Mouse (Mus musculus) limb, embryonic 14.5 days (tissue): Measurements from ENCODE around the gene Tdrd9. TPM values are rescaled to one million over a fixed set of nuclear protein-coding genes. Genes with fewer than 3 reads are reported as not detected.

Source experiments
- ATAC-seq: fragments of 200-750 bp; cut with Nextera tagmentation; 2 replicates; pipeline ENCODE4 v1.8.0; 2017; ENCODE audit warnings: low read depth, moderate number of reproducible peaks, moderate TSS enrichment; ENCODE audit not compliant: low FRiP score
- DNase-seq: peaks from one replicate; pipeline ENCODE4 v3.0.0-alpha.2; 2015; ENCODE audit warnings: low spot score
- H3K27ac ChIP-seq: fragments of 300-500 bp; sonication (generic); replicated peaks from 2 replicates; pipeline ENCODE4 v1.5.1; 2014; ENCODE audit warnings: low read depth, mild to moderate bottlenecking, low read length, moderate library complexity, mixed read lengths
- H3K27me3 ChIP-seq: fragments of 300-500 bp; sonication (generic); 2 replicates; pipeline ENCODE4 v1.6.1; 2014; ENCODE audit warnings: low read length, mixed read lengths; ENCODE audit not compliant: control insufficient read depth, insufficient read depth
- H3K36me3 ChIP-seq: fragments of 300-500 bp; sonication (generic); 2 replicates; pipeline ENCODE4 v1.6.1; 2014; ENCODE audit warnings: mild to moderate bottlenecking, low read length, moderate library complexity, mixed read lengths; ENCODE audit not compliant: control insufficient read depth, insufficient read depth
- H3K4me1 ChIP-seq: fragments of 300-500 bp; sonication (generic); 2 replicates; pipeline ENCODE4 v1.6.1; 2014; ENCODE audit warnings: antibody characterized with exemption, low read length, mixed read lengths; ENCODE audit not compliant: control insufficient read depth, insufficient read depth
- H3K4me2 ChIP-seq: fragments of 300-500 bp; sonication (generic); replicated peaks from 2 replicates; pipeline ENCODE4 v1.6.1; 2014; ENCODE audit warnings: low read depth, mild to moderate bottlenecking, low read length, moderate library complexity; ENCODE audit not compliant: severe bottlenecking
- H3K4me3 ChIP-seq: fragments of 300-500 bp; sonication (generic); replicated peaks from 2 replicates; pipeline ENCODE4 v1.5.1; 2014; ENCODE audit warnings: low read length
- H3K9ac ChIP-seq: fragments of 300-500 bp; sonication (generic); 2 replicates; pipeline ENCODE4 v1.6.1; 2014; ENCODE audit warnings: mild to moderate bottlenecking, low read depth, low read length, moderate library complexity; ENCODE audit not compliant: severe bottlenecking
- H3K9me3 ChIP-seq: fragments of 300-500 bp; sonication (generic); 2 replicates; pipeline ENCODE4 v1.6.1; 2016; ENCODE audit warnings: low read length; ENCODE audit not compliant: control insufficient read depth
- POLR2A ChIP-seq: fragments of 200-500 bp; IDR thresholded peaks from 2 replicates; pipeline ENCODE4 v1.8.0; 2012; ENCODE audit warnings: inconsistent platforms, mild to moderate bottlenecking, moderate library complexity, borderline replicate concordance; ENCODE audit not compliant: insufficient read depth, insufficient read length; ENCODE audit errors: extremely low read depth
- WGBS: fragments of 180-500 bp; shearing (Covaris S2); extraction: QIAGEN DNeasy Blood & Tissue Kit; methylation state at CpG from one replicate; pipeline ENCODE4 v1.1.7; 2014; 5-methylcytosine and 5-hydroxymethylcytosine counted together
- polyA plus RNA-seq, 2 experiments: library from polyadenylated mRNA; depleted of rRNA in 1 of 2; stranded (reverse) in 1 of 2; unstranded in 1 of 2; fragments of >200 nt; fragmentation: Nextera tagmentation in 1 of 2; extraction: Ambion mirVana in 1 of 2; gene quantifications; 2 replicates each; pipeline versions ENCODE4 v1.2.1 to v1.2.3; 2012 to 2014

The Tdrd9 gene
- polyA plus RNA-seq, 2 experiments: 0.23 to 0.78 TPM

GRCm38 (mm10) chr12:112016346-112016745 lies 45.0 kb downstream of the Tdrd9 start:
- H3K4me3 ChIP-seq: no peak overlapping the region
- peak; percentile 49 for DNase-seq
- ATAC-seq: 0 out of 2 replicates have a peak, but pooled peaks have one; percentile 34
- no peaks in the 10 kb centered on the region for H3K9me3 ChIP-seq
- H3K27ac ChIP-seq: peak overlapping the region; percentile 50; the same call in 1 of the 2 replicates
- H3K4me1 ChIP-seq: peaks cover 4% of the 10 kb centered on the region; the same call in 1 of the 2 replicates
- 15% methylated on average over 4 of the region's 4 CpGs for WGBS
- H3K4me2 ChIP-seq: no peak overlapping the region
- no peak for TF ChIP-seq POLR2A
- no peaks in the 10 kb centered on the region for H3K36me3 ChIP-seq
- H3K9ac ChIP-seq: no peak overlapping the region
- no peaks in the 10 kb centered on the region for H3K27me3 ChIP-seq

DNA sequence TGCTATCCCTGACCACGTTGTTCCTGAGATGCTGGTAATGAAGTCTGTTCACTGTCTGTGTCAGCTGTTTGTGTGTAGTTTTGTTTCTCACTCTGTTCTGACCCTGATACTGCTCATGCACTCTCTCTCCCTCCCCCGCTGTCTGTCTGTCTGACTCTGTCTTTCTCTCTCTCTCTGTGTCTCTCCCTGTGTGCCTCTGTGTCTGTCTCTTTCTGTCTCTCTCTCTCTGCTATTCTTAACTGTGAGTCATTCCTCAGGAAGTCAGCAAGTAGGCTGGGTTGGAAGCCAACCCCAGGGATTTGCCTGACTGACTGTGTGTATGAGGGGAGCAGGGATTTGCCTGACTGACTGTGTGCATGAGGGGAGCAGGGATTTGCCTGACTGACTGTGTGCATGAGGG lies 51.9 kb downstream of the Tdrd9 start:
- Histone ChIP-seq H3K27ac (no peak overlapping the region), H3K4me1 (no peaks in the 10 kb centered on the region), H3K9ac (no peak overlapping the region), H3K4me3 (no peak overlapping the region), H3K9me3 (no peaks in the 10 kb centered on the region), H3K27me3 (no peaks in the 10 kb centered on the region), H3K36me3 (no peaks in the 10 kb centered on the region), H3K4me2 (no peak overlapping the region)
- no peak for TF ChIP-seq POLR2A
- DNase-seq: no peak
- ATAC-seq: no peak
- WGBS: 80% methylated on average over 2 of the region's 2 CpGs

- 78% methylated on average over 17 of the region's 17 CpGs for WGBS
- Histone ChIP-seq H3K36me3 (no peaks in the 10 kb centered on the region), H3K9ac (no peak overlapping the region), H3K4me2 (no peak overlapping the region), H3K9me3 (no peaks in the 10 kb centered on the region), H3K27ac (no peak overlapping the region), H3K27me3 (no peaks in the 10 kb centered on the region), H3K4me3 (no peak overlapping the region), H3K4me1 (no peaks in the 10 kb centered on the region)
- no peak for TF ChIP-seq POLR2A
- no peak for DNase-seq
- no peak for ATAC-seq
Measured at GRCm38 (mm10) chr12:112024581-112025310, 53.4 kb downstream of the Tdrd9 start.

DNA sequence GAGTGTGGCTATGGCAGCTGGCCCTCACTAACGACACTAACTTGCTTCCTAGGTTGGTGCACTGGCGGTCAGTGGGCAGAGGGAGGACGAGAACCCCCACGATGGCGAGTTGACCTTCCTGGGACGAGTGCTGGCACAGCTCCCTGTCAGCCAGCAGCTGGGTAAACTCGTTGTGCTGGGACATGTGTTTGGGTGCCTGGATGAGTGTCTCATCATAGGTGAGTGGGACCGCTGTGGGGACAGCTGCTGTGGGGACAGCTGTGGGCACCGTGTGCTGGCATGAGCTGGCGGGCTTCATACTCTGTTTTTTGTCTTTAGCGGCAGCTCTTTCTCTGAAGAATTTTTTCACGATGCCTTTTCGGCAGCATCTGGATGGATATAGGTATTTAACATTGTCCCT lies 54.1 kb downstream of the Tdrd9 start:
- Histone ChIP-seq H3K36me3 (no peaks in the 10 kb centered on the region), H3K4me1 (no peaks in the 10 kb centered on the region), H3K27ac (no peak overlapping the region), H3K9me3 (no peaks in the 10 kb centered on the region), H3K4me2 (no peak overlapping the region), H3K9ac (no peak overlapping the region), H3K4me3 (no peak overlapping the region), H3K27me3 (no peaks in the 10 kb centered on the region)
- 87% methylated on average over 13 of the region's 13 CpGs for WGBS
- ATAC-seq (no peak), DNase-seq (no peak)
- TF ChIP-seq POLR2A: no peak

- Histone ChIP-seq H3K9ac (no peak overlapping the region), H3K4me1 (no peaks in the 10 kb centered on the region), H3K27ac (no peak overlapping the region), H3K9me3 (no peaks in the 10 kb centered on the region), H3K4me2 (no peak overlapping the region), H3K36me3 (no peaks in the 10 kb centered on the region), H3K4me3 (no peak overlapping the region), H3K27me3 (no peaks in the 10 kb centered on the region)
- no peak for TF ChIP-seq POLR2A
- no peak for DNase-seq
- no peak for ATAC-seq
- 74% methylated on average over 14 of the region's 14 CpGs for WGBS
Measured at GRCm38 (mm10) chr12:112025907-112026645, 54.7 kb downstream of the Tdrd9 start.
